Mouse (Mus musculus) cerebellum, adult (tissue): ENCODE data around the gene Tpd52l1.

Experiments used
- ATAC-seq: cut with Nextera tagmentation; 2 replicates; pipeline ENCODE4 v1.9.2; 2017; ENCODE audit warnings: mild to moderate bottlenecking, moderate library complexity, mixed read lengths; ENCODE audit not compliant: insufficient number of reproducible peaks, low FRiP score, low TSS enrichment

The Tpd52l1 gene

GRCm38 (mm10) chr10:31352845-31353427 lies 92.8 kb downstream of the Tpd52l1 start:
- ATAC-seq: no peak

GRCm38 (mm10) chr10:31351056-31351455 lies 94.7 kb downstream of the Tpd52l1 start:
- ATAC-seq: no peak

GRCm38 (mm10) chr10:31346401-31346800 lies 99.4 kb downstream of the Tpd52l1 start:
- no peak for ATAC-seq

GRCm38 (mm10) chr10:31336432-31336831 lies 109.3 kb downstream of the Tpd52l1 start:
- ATAC-seq: no peak

GRCm38 (mm10) chr10:31331225-31331775 lies 114.5 kb downstream of the Tpd52l1 start:
- no peak for ATAC-seq

- ATAC-seq: no peak
These were observed 115.3 kb downstream of the Tpd52l1 start for GRCm38 (mm10) chr10:31330286-31330962.

GRCm38 (mm10) chr10:31329436-31329835 lies 116.3 kb downstream of the Tpd52l1 start:
- no peak for ATAC-seq

- ATAC-seq: no peak
These were observed 127.3 kb downstream of the Tpd52l1 start for GRCm38 (mm10) chr10:31318491-31318890.

GRCm38 (mm10) chr10:31312865-31313848 lies 132.6 kb downstream of the Tpd52l1 start, which contains the start of gene Hddc2:
Gene Hddc2 (plus strand): TSS chr10:31313383.
- ATAC-seq: peak; percentile 92

GRCm38 (mm10) chr10:31307024-31307598 lies 138.6 kb downstream of the Tpd52l1 start:
- no peak for ATAC-seq

- no peak for ATAC-seq
These were observed 142.3 kb downstream of the Tpd52l1 start for GRCm38 (mm10) chr10:31303446-31303845.

- no peak for ATAC-seq
These were observed 145.5 kb downstream of the Tpd52l1 start for GRCm38 (mm10) chr10:31300292-31300691.

- ATAC-seq: peak; percentile 70
These were observed 146.7 kb downstream of the Tpd52l1 start for GRCm38 (mm10) chr10:31298921-31299574.

- ATAC-seq: no peak
These were observed 147.5 kb downstream of the Tpd52l1 start for GRCm38 (mm10) chr10:31298263-31298662.

GRCm38 (mm10) chr10:31297106-31297505 lies 148.7 kb downstream of the Tpd52l1 start:
- ATAC-seq: no peak

GRCm38 (mm10) chr10:31296458-31296857 lies 149.3 kb downstream of the Tpd52l1 start:
- no peak for ATAC-seq

GRCm38 (mm10) chr10:31295705-31296104 lies 150.1 kb downstream of the Tpd52l1 start:
- ATAC-seq: no peak

GRCm38 (mm10) chr10:31288697-31289390 lies 156.9 kb downstream of the Tpd52l1 start:
- ATAC-seq: no peak

GRCm38 (mm10) chr10:31287787-31288186 lies 158.0 kb downstream of the Tpd52l1 start:
- no peak for ATAC-seq
